Mouse (Mus musculus): ENCODE measurements around the gene Rps18. TPM values are rescaled to one million over a fixed set of nuclear protein-coding genes. Genes with fewer than 3 reads are reported as not detected.
"Not testable (repeated sequence)": the region's sequence is repeated elsewhere in the genome, so short reads cannot be mapped to it uniquely, and the experiment has no call there.

Gene Rps18
- polyA plus RNA-seq (2012; rRNA removed), result 212 and 239 TPM in 2 replicates

DNA sequence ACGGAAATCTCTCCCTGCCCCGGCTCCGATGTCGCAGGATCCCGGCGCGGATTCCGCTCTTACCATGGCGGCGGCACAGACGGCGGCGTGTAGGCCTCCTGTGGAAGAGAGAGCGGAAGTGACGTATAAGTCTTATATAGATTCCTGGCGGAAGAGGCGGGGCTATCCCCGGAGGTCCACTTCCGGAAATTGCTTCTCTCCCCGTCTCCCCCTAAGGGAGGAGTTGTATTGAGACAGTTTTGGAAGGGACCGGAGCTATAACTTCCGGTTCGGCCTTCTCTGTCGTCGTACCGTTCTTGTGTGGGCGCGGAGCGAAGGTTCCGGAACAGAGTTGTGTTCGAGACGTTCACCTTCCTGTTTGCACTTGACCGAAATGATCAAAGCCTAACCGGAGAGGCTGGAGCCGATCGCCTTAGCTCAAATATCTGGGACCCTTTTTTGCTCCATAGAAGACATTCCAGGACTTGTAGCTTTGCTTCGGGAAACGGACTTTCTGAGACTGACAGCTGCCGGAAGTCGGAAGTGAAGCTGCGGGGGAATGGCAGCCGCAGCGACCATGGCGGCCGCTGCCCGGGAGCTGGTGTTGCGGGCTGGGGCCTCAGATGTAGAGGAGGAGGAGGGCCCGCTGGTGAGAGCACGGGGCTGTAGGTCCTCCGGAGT is at the start of gene Rps18, which contains the start of gene Vps52:
TSS of gene Rps18 (minus strand) at position 447 of the 660 bp plus-strand sequence.
TSS of gene Vps52 (plus strand) at position 258 of the 660 bp plus-strand sequence.
- H3K4me1 ChIP-seq (ENCODE audit: control insufficient read depth, insufficient read depth, low read length), result peaks cover 17% of the 10 kb centered on the region
- H3K36me3 ChIP-seq (ENCODE audit: control insufficient read depth, insufficient read depth, low read length), result no peaks in the 10 kb centered on the region; the same call in none of the 2 replicates

DNA sequence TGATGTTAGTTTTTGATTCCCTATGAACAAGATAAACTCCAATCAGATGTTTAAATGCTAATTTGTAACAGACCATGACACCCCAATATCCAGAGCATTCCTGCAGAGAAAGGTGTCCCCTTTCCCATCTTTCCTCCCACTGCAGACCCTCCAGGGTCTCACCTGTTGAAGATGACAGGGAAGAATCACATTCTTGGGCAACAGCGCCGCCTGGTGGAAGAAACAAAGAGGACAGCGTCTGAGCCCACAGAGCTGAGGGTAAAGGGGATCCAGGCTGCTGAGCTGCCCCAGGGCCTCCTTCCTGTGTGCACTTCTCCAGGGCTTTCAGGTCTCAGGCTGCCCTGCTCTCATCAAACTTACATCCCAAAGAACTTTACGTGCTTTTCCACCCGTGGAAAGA is 47.6 kb upstream of the Rps18 start:
- H3K27ac ChIP-seq (ENCODE audit: control insufficient read depth, insufficient read depth, low read depth, low read length), result no peak overlapping the region
- no peaks in the 10 kb centered on the region for H3K36me3 ChIP-seq (ENCODE audit: control insufficient read depth, insufficient read depth, low read length)
- H3K27me3 ChIP-seq (ENCODE audit: control insufficient read depth, insufficient read depth, low read length), result no peaks in the 10 kb centered on the region
- H3K4me3 ChIP-seq (ENCODE audit: control insufficient read depth, low read depth, low read length), result no peak overlapping the region
- peaks cover 9% of the 10 kb centered on the region for H3K4me1 ChIP-seq (ENCODE audit: control insufficient read depth, insufficient read depth, low read length)
- TF ChIP-seq CTCF (IDR thresholded peaks at IDR 0.05; ENCODE audit: control insufficient read depth, insufficient read depth, insufficient replicate concordance, low read depth, low read length), result peak; percentile 79; the same call in 1 of the 2 replicates
- TF ChIP-seq POLR2A (IDR thresholded peaks at IDR 0.05; ENCODE audit: control insufficient read depth, low read depth, low read length), result no peak

More for the DNA sequence above, at the start of gene Rps18, which contains the start of gene Vps52:
- Histone ChIP-seq H3K27me3 (ENCODE audit: control insufficient read depth, insufficient read depth, low read length) (no peaks in the 10 kb centered on the region), H3K27ac (ENCODE audit: control insufficient read depth, insufficient read depth, low read depth, low read length) (peak within 1 kb of the TSS; percentile 95), H3K4me3 (ENCODE audit: control insufficient read depth, low read depth, low read length) (peak within 1 kb of the TSS; percentile 99)
- TF ChIP-seq POLR2A (IDR thresholded peaks at IDR 0.05; ENCODE audit: control insufficient read depth, low read depth, low read length) (peak; percentile 97), CTCF (IDR thresholded peaks at IDR 0.05; ENCODE audit: control insufficient read depth, insufficient read depth, insufficient replicate concordance, low read depth, low read length) (no peak)

DNA sequence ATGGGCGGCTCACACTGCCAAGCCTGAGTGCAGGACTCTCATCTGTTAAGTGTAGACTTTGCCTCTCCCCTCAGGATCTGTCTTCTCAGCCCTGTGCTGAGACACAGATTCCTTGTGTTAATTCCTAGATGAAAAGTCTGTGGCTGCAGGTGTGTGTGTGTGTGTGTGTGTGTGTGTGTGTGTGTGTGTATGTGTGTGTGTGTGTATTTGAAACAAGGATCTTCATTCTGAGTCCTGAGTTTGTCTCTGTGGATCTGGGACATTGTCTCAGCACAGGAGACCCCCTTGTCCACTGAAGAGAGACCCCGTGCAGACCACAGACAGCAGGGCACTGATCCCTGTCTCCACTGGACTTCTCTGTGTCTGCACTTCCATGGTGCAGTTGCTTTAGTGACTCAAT is 45.0 kb upstream of the Rps18 start:
- not testable (repeated sequence) for H3K27me3 ChIP-seq (ENCODE audit: control insufficient read depth, insufficient read depth, low read length); H3K36me3 ChIP-seq (ENCODE audit: control insufficient read depth, insufficient read depth, low read length); H3K4me3 ChIP-seq (ENCODE audit: control insufficient read depth, low read depth, low read length); H3K27ac ChIP-seq (ENCODE audit: control insufficient read depth, insufficient read depth, low read depth, low read length); H3K4me1 ChIP-seq (ENCODE audit: control insufficient read depth, insufficient read depth, low read length)

DNA sequence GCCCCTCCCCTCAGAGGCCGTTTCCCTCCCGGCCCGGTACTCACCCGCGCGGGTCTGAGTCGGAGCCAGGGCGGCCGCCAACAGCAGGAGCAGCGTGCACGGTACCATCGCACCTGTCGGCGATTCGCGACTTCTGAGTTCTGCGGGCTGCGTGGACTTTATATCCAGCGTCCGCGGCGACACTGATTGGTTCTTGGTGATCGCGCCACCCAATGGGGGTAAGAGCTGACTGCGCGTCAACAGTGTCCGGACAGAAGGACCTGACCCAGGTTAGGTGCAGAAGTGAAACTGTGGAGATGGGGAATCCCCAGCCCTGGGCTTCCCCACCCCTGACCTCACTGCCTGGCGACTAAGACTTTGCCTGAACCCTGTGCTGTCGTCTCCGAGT is 44.3 kb upstream of the Rps18 start, which contains the start of gene H2-K1:
TSS of gene H2-K1 (minus strand) at position 198 of the 388 bp plus-strand sequence.
- peaks cover 9% of the 10 kb centered on the region for H3K4me1 ChIP-seq (ENCODE audit: control insufficient read depth, insufficient read depth, low read length)
- 0 out of 2 replicates have a peak within 1 kb of the TSS, but pooled peaks have one; percentile 25 for H3K27ac ChIP-seq (ENCODE audit: control insufficient read depth, insufficient read depth, low read depth, low read length)
- H3K4me3 ChIP-seq (ENCODE audit: control insufficient read depth, low read depth, low read length), result peak within 1 kb of the TSS; percentile 85
- H3K36me3 ChIP-seq (ENCODE audit: control insufficient read depth, insufficient read depth, low read length), result no peaks in the 10 kb centered on the region
- no peak for TF ChIP-seq CTCF (IDR thresholded peaks at IDR 0.05; ENCODE audit: control insufficient read depth, insufficient read depth, insufficient replicate concordance, low read depth, low read length)
- TF ChIP-seq POLR2A (IDR thresholded peaks at IDR 0.05; ENCODE audit: control insufficient read depth, low read depth, low read length), result peak; percentile 93
- no peaks in the 10 kb centered on the region for H3K27me3 ChIP-seq (ENCODE audit: control insufficient read depth, insufficient read depth, low read length)

DNA sequence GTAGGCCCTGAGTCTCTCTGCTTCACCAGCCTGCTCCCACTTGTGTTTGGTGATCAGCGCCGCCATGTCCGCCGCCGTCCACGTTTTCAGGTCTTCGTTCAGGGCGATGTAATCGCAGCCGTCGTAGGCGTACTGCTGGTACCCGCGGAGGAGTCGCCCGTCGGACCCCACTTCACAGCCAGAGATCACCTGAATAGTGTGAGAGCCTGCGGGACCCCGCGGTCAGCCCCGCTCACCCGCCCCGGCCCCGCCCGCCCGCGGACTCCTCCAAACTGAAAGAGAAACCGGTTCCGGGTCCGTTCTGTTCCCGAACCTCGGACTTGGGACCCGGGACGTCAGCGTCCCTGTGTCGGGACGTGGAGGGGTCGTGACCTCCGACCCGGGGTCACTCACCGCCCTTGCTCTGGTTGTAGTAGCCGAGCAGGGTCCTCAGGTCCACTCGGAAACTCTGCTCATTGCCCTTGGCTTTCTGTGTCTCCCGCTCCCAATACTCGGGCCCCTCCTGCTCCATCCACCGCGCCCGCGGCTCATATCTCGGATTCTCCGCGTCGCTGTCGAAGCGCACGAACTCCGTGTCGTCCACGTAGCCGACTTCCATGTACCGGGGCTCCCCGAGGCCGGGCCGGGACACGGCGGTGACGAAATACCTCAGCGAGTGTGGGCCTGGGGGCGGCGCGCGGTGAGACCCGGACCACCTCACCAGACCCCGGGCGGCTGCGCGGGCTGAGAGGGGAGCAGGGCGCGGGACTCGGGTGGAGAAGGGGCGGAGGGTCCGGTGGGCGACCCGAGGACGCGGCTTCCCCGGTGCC is 43.7 kb upstream of the Rps18 start:
- H3K4me1 ChIP-seq (ENCODE audit: control insufficient read depth, insufficient read depth, low read length), result peaks cover 9% of the 10 kb centered on the region
- no peak for TF ChIP-seq CTCF (IDR thresholded peaks at IDR 0.05; ENCODE audit: control insufficient read depth, insufficient read depth, insufficient replicate concordance, low read depth, low read length)
- TF ChIP-seq POLR2A (IDR thresholded peaks at IDR 0.05; ENCODE audit: control insufficient read depth, low read depth, low read length), result no peak
- H3K36me3 ChIP-seq (ENCODE audit: control insufficient read depth, insufficient read depth, low read length), result no peaks in the 10 kb centered on the region
- 0 out of 2 replicates have a peak overlapping the region, but pooled peaks have one; percentile 25 for H3K27ac ChIP-seq (ENCODE audit: control insufficient read depth, insufficient read depth, low read depth, low read length)
- H3K27me3 ChIP-seq (ENCODE audit: control insufficient read depth, insufficient read depth, low read length), result no peaks in the 10 kb centered on the region
- H3K4me3 ChIP-seq (ENCODE audit: control insufficient read depth, low read depth, low read length), result peak overlapping the region; percentile 85

DNA sequence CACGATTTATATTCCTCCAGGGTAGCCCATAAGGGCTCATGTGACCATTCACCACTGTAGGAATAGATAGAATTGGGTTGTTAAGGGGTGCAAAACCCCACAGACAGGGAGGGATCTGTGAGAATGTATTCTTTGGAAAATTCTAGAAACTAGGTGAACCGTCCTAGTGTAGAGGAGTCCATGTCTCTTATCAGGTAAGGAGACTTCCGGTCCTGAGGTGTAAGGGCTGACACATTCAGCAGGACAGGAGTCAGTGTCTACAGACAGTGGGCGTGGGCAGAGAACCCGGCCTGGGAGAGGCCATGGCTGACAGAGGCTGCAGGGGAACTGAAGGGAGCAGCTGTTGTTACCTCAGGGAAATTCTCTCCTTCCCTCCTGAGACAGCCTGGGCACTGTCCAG is 42.9 kb upstream of the Rps18 start:
- H3K27me3 ChIP-seq (ENCODE audit: control insufficient read depth, insufficient read depth, low read length); H3K4me1 ChIP-seq (ENCODE audit: control insufficient read depth, insufficient read depth, low read length); H3K27ac ChIP-seq (ENCODE audit: control insufficient read depth, insufficient read depth, low read depth, low read length); H3K36me3 ChIP-seq (ENCODE audit: control insufficient read depth, insufficient read depth, low read length); H3K4me3 ChIP-seq (ENCODE audit: control insufficient read depth, low read depth, low read length): not testable (repeated sequence)

DNA sequence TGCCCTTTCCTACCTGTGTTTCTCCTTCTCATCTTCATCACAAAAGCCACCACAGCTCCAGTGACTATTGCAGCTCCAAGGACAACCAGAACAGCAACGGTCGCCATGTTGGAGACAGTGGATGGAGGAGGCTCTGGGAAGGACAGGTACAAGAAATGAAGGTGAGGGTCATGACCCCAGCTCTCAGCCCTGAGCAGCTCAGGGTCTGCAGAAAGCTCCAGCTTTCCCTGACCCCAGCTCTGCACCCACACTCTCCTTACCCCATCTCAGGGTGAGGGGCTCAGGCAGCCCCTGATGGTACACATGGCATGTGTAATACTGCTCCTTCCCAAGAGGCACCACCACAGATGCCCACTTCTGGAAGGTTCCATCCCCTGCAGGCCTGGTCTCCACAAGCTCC is 41.2 kb upstream of the Rps18 start:
- not testable (repeated sequence) for H3K36me3 ChIP-seq (ENCODE audit: control insufficient read depth, insufficient read depth, low read length); H3K27ac ChIP-seq (ENCODE audit: control insufficient read depth, insufficient read depth, low read depth, low read length); H3K4me1 ChIP-seq (ENCODE audit: control insufficient read depth, insufficient read depth, low read length); H3K27me3 ChIP-seq (ENCODE audit: control insufficient read depth, insufficient read depth, low read length); H3K4me3 ChIP-seq (ENCODE audit: control insufficient read depth, low read depth, low read length)

Measured in testis, adult 2 months (tissue).